Mouse (Mus musculus): Measurements from ENCODE around the gene Srebf1. TPM values are rescaled to one million over a fixed set of nuclear protein-coding genes. Genes with fewer than 3 reads are reported as not detected.

Srebf1 gene
- polyA plus RNA-seq, 1 experiment: 64.1 TPM

- no peak overlapping the region for H3K4me3 ChIP-seq (ENCODE audit: insufficient read depth, poor library complexity, severe bottlenecking)
- H3ac ChIP-seq (ENCODE audit: control insufficient read depth, insufficient read length, low read depth): no peak overlapping the region
- TF ChIP-seq MYOD1 (IDR thresholded peaks at IDR 0.05; ENCODE audit: control insufficient read depth, insufficient read length, low read depth) (no peak), CTCF (IDR thresholded peaks at IDR 0.05; ENCODE audit: control insufficient read depth, insufficient read depth, insufficient read length) (no peak), USF1 (IDR thresholded peaks at IDR 0.05; ENCODE audit: low read depth) (no peak), CEBPB (IDR thresholded peaks at IDR 0.05; ENCODE audit: low read depth) (no peak), MAX (IDR thresholded peaks at IDR 0.05) (no peak), FOSL1 (IDR thresholded peaks at IDR 0.05; ENCODE audit: insufficient read depth, low read length, poor library complexity, severe bottlenecking) (no peak), MYOG (IDR thresholded peaks at IDR 0.05; ENCODE audit: control insufficient read depth, extremely low read depth, insufficient read length) (no peak)
- H3K79me3 ChIP-seq (ENCODE audit: low read depth): no peaks in the 10 kb centered on the region
- no peaks in the 10 kb centered on the region for H3K27me3 ChIP-seq (ENCODE audit: control insufficient read depth, insufficient read depth, insufficient read length)
- H3K79me2 ChIP-seq (ENCODE audit: control insufficient read depth, insufficient read depth): no peaks in the 10 kb centered on the region
- H3K36me3 ChIP-seq (ENCODE audit: control insufficient read depth, insufficient read depth): peaks cover 15% of the 10 kb centered on the region
Measured at GRCm38 (mm10) chr11:60192534-60192933, 29.8 kb downstream of the Srebf1 start.

GRCm38 (mm10) chr11:60190055-60190641, 32.2 kb downstream of the Srebf1 start:
- TF ChIP-seq CTCF (IDR thresholded peaks at IDR 0.05; ENCODE audit: control insufficient read depth, insufficient read depth, insufficient read length): no peak
- TF ChIP-seq MYOG (IDR thresholded peaks at IDR 0.05; ENCODE audit: control insufficient read depth, extremely low read depth, insufficient read length): no peak
- TF ChIP-seq CEBPB (IDR thresholded peaks at IDR 0.05; ENCODE audit: low read depth): no peak
- TF ChIP-seq MAX (IDR thresholded peaks at IDR 0.05): no peak
- TF ChIP-seq MYOD1 (IDR thresholded peaks at IDR 0.05; ENCODE audit: control insufficient read depth, insufficient read length, low read depth): no peak
- no peak for TF ChIP-seq FOSL1 (IDR thresholded peaks at IDR 0.05; ENCODE audit: insufficient read depth, low read length, poor library complexity, severe bottlenecking)
- TF ChIP-seq USF1 (IDR thresholded peaks at IDR 0.05; ENCODE audit: low read depth): no peak
- Histone ChIP-seq H3K27me3 (ENCODE audit: control insufficient read depth, insufficient read depth, insufficient read length) (no peaks in the 10 kb centered on the region), H3K79me2 (ENCODE audit: control insufficient read depth, insufficient read depth) (no peaks in the 10 kb centered on the region), H3ac (ENCODE audit: control insufficient read depth, insufficient read length, low read depth) (no peak overlapping the region), H3K36me3 (ENCODE audit: control insufficient read depth, insufficient read depth) (peaks cover 19% of the 10 kb centered on the region), H3K79me3 (ENCODE audit: low read depth) (no peaks in the 10 kb centered on the region), H3K4me3 (ENCODE audit: insufficient read depth, poor library complexity, severe bottlenecking) (no peak overlapping the region)

DNA sequence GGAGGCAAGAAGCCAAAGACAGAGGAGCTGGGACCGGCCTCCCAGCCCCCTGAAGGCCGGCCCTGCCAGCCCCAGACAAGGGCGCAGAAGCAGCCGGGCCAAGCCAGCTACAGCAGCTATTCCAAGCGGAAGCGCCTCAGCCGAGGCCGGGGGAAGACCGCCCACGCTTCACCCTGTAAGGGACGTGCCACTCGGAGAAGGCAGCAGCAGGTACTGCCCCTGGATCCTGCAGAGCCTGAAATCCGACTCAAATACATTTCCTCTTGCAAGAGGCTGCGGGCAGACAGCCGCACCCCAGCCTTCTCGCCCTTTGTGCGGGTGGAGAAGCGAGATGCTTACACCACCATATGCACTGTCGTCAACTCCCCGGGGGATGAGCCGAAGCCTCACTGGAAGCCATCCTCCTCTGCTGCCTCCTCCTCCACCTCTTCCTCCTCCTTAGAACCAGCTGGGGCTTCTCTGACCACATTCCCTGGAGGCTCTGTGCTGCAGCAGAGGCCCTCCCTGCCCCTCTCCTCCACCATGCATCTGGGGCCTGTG, 32.8 kb downstream of the Srebf1 start:
- Histone ChIP-seq H3K27me3 (ENCODE audit: control insufficient read depth, insufficient read depth, insufficient read length) (no peaks in the 10 kb centered on the region), H3K79me2 (ENCODE audit: control insufficient read depth, insufficient read depth) (no peaks in the 10 kb centered on the region), H3K36me3 (ENCODE audit: control insufficient read depth, insufficient read depth) (peaks cover 19% of the 10 kb centered on the region), H3ac (ENCODE audit: control insufficient read depth, insufficient read length, low read depth) (no peak overlapping the region), H3K4me3 (ENCODE audit: insufficient read depth, poor library complexity, severe bottlenecking) (no peak overlapping the region), H3K79me3 (ENCODE audit: low read depth) (no peaks in the 10 kb centered on the region)
- no peak for TF ChIP-seq MYOG (IDR thresholded peaks at IDR 0.05; ENCODE audit: control insufficient read depth, extremely low read depth, insufficient read length)
- no peak for TF ChIP-seq FOSL1 (IDR thresholded peaks at IDR 0.05; ENCODE audit: insufficient read depth, low read length, poor library complexity, severe bottlenecking)
- TF ChIP-seq MAX (IDR thresholded peaks at IDR 0.05): no peak
- TF ChIP-seq CTCF (IDR thresholded peaks at IDR 0.05; ENCODE audit: control insufficient read depth, insufficient read depth, insufficient read length): no peak
- no peak for TF ChIP-seq MYOD1 (IDR thresholded peaks at IDR 0.05; ENCODE audit: control insufficient read depth, insufficient read length, low read depth)
- TF ChIP-seq CEBPB (IDR thresholded peaks at IDR 0.05; ENCODE audit: low read depth): no peak
- no peak for TF ChIP-seq USF1 (IDR thresholded peaks at IDR 0.05; ENCODE audit: low read depth)

DNA sequence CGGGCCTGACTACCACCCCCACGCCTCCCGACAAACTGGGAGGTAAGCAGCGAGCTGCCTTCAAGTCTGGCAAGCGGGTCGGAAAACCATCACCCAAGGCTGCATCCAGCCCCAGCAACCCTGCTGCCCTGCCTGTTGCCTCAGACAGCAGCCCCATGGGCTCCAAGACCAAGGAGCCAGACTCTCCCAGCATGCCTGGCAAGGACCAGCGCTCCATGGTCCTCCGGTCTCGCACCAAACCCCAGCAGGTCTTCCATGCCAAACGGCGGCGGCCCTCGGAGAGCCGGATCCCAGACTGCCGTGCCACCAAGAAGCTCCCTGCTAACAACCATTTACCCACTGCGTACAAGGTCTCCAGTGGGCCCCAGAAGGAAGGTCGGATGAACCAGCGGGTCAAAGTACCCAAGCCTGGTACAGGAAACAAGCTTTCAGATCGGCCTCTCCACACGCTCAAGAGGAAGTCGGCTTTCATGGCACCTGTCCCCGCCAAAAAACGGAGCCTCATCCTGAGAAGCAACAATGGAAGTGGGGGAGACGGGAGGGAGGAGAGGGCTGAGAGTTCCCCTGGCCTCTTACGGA, 34.0 kb downstream of the Srebf1 start:
- H3K79me3 ChIP-seq (ENCODE audit: low read depth): no peaks in the 10 kb centered on the region
- TF ChIP-seq CEBPB (IDR thresholded peaks at IDR 0.05; ENCODE audit: low read depth) (no peak), CTCF (IDR thresholded peaks at IDR 0.05; ENCODE audit: control insufficient read depth, insufficient read depth, insufficient read length) (no peak), MYOD1 (IDR thresholded peaks at IDR 0.05; ENCODE audit: control insufficient read depth, insufficient read length, low read depth) (no peak), MAX (IDR thresholded peaks at IDR 0.05) (no peak), MYOG (IDR thresholded peaks at IDR 0.05; ENCODE audit: control insufficient read depth, extremely low read depth, insufficient read length) (no peak), FOSL1 (IDR thresholded peaks at IDR 0.05; ENCODE audit: insufficient read depth, low read length, poor library complexity, severe bottlenecking) (no peak), USF1 (IDR thresholded peaks at IDR 0.05; ENCODE audit: low read depth) (no peak)
- H3ac ChIP-seq (ENCODE audit: control insufficient read depth, insufficient read length, low read depth): no peak overlapping the region
- peaks cover 7% of the 10 kb centered on the region for H3K79me2 ChIP-seq (ENCODE audit: control insufficient read depth, insufficient read depth)
- H3K36me3 ChIP-seq (ENCODE audit: control insufficient read depth, insufficient read depth): peaks cover 19% of the 10 kb centered on the region
- no peaks in the 10 kb centered on the region for H3K27me3 ChIP-seq (ENCODE audit: control insufficient read depth, insufficient read depth, insufficient read length)
- no peak overlapping the region for H3K4me3 ChIP-seq (ENCODE audit: insufficient read depth, poor library complexity, severe bottlenecking)

DNA sequence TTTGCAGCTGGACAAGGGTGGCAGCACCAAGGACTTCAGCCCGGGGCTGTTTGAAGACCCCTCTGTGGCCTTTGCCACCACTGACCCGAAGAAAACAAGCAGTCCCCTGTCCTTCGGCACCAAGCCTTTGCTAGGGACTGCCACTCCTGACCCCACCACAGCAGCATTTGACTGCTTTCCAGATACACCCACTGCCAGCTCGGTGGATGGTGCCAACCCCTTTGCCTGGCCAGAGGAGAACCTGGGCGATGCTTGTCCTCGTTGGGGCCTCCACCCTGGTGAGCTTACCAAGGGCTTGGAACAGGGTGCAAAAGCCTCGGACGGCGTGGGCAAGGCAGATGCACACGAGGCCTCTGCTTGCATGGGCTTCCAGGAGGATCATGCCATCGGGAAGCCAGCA, 35.3 kb downstream of the Srebf1 start:
- Histone ChIP-seq H3K36me3 (ENCODE audit: control insufficient read depth, insufficient read depth) (peaks cover 19% of the 10 kb centered on the region), H3K27me3 (ENCODE audit: control insufficient read depth, insufficient read depth, insufficient read length) (no peaks in the 10 kb centered on the region), H3K4me3 (ENCODE audit: insufficient read depth, poor library complexity, severe bottlenecking) (no peak overlapping the region), H3K79me3 (ENCODE audit: low read depth) (peaks cover 2% of the 10 kb centered on the region), H3ac (ENCODE audit: control insufficient read depth, insufficient read length, low read depth) (no peak overlapping the region), H3K79me2 (ENCODE audit: control insufficient read depth, insufficient read depth) (peaks cover 7% of the 10 kb centered on the region)
- no peak for TF ChIP-seq MYOG (IDR thresholded peaks at IDR 0.05; ENCODE audit: control insufficient read depth, extremely low read depth, insufficient read length)
- no peak for TF ChIP-seq CEBPB (IDR thresholded peaks at IDR 0.05; ENCODE audit: low read depth)
- no peak for TF ChIP-seq FOSL1 (IDR thresholded peaks at IDR 0.05; ENCODE audit: insufficient read depth, low read length, poor library complexity, severe bottlenecking)

All from C2C12 (cell line).